Mouse (Mus musculus): Measurements from ENCODE around the gene Nedd4. TPM values are rescaled to one million over a fixed set of nuclear protein-coding genes. Genes with fewer than 3 reads are reported as not detected.

Gene Nedd4
- polyA plus RNA-seq, 1 experiment from 2014 or later, result 731 TPM

- Histone ChIP-seq H3K27me3 (no peaks in the 10 kb centered on the region), H3K9me3 (no peaks in the 10 kb centered on the region), H3K4me3 (replicated peaks) (no peak overlapping the region), H3K27ac (no peak overlapping the region), H3K4me1 (peaks cover 16% of the 10 kb centered on the region), H3K9ac (no peak overlapping the region), H3K4me2 (no peak overlapping the region), H3K36me3 (replicated peaks) (no peaks in the 10 kb centered on the region)
- 83% methylated on average over 5 of the region's 5 CpGs for WGBS
- no peak for ATAC-seq (ENCODE audit: low FRiP score)
Measured at GRCm38 (mm10) chr9:72757143-72757542, 95.0 kb downstream of the Nedd4 start.

GRCm38 (mm10) chr9:72758705-72759131, 96.6 kb downstream of the Nedd4 start:
- H3K4me1 ChIP-seq, result peaks cover 15% of the 10 kb centered on the region
- no peak overlapping the region for H3K4me2 ChIP-seq
- H3K9ac ChIP-seq, result no peak overlapping the region
- 74% methylated on average over 8 of the region's 8 CpGs for WGBS
- H3K27ac ChIP-seq, result no peak overlapping the region
- H3K36me3 ChIP-seq (replicated peaks), result no peaks in the 10 kb centered on the region
- no peak overlapping the region for H3K4me3 ChIP-seq (replicated peaks)
- ATAC-seq (ENCODE audit: low FRiP score), result no peak
- H3K27me3 ChIP-seq, result no peaks in the 10 kb centered on the region
- no peaks in the 10 kb centered on the region for H3K9me3 ChIP-seq

- no peak overlapping the region for H3K4me2 ChIP-seq
- no peaks in the 10 kb centered on the region for H3K9me3 ChIP-seq
- peak overlapping the region; percentile 57 for H3K27ac ChIP-seq
- WGBS, result 14% methylated on average over 3 of the region's 3 CpGs
- ATAC-seq (ENCODE audit: low FRiP score), result peak; percentile 59; the same call in 1 of the 2 replicates
- no peaks in the 10 kb centered on the region for H3K27me3 ChIP-seq
- H3K4me3 ChIP-seq (replicated peaks), result no peak overlapping the region
- no peaks in the 10 kb centered on the region for H3K36me3 ChIP-seq (replicated peaks)
- no peak overlapping the region for H3K9ac ChIP-seq
- H3K4me1 ChIP-seq, result peaks cover 21% of the 10 kb centered on the region
Measured at GRCm38 (mm10) chr9:72763050-72763718, 101.0 kb downstream of the Nedd4 start.

DNA sequence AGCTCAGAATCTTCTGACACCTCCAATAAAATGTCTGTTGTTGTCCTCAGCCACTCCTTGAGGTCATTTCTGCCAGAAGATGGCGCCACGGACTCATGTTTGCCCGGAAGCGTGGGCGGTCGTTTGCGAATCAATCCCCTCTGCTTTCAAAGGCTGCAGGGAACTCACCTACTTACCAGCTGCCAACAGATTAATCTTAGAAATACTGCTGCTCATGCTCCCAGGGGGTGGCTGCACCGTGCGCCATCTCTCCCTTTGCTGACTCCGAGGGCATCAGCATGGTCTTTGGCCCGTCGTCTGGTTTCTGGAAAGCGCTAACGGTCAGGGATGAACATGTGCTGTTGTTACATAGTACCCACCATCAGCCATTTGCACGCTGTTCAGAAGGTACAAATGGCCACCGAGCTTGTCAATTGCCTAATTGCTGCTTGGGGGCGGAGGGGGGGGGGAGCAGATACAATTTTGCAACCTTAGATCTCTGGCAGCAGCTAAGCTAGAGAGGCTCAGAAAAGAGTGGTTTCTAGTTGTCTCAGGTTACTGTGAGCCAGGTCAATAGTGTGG, 104.7 kb downstream of the Nedd4 start:
- peaks cover 21% of the 10 kb centered on the region for H3K4me1 ChIP-seq
- no peaks in the 10 kb centered on the region for H3K36me3 ChIP-seq (replicated peaks)
- H3K27ac ChIP-seq, result no peak overlapping the region
- ATAC-seq (ENCODE audit: low FRiP score), result peak; percentile 64
- H3K27me3 ChIP-seq, result no peaks in the 10 kb centered on the region
- no peaks in the 10 kb centered on the region for H3K9me3 ChIP-seq
- WGBS, result under 1% methylated on average over 17 of the region's 17 CpGs
- H3K4me3 ChIP-seq (replicated peaks), result peak overlapping the region; percentile 28
- peak overlapping the region; percentile 55 for H3K4me2 ChIP-seq
- H3K9ac ChIP-seq, result peak overlapping the region; percentile 44; the same call in 1 of the 2 replicates

GRCm38 (mm10) chr9:72775022-72775421, 112.9 kb downstream of the Nedd4 start:
- no peaks in the 10 kb centered on the region for H3K27me3 ChIP-seq
- no peak overlapping the region for H3K4me2 ChIP-seq
- H3K9ac ChIP-seq, result no peak overlapping the region
- H3K36me3 ChIP-seq (replicated peaks), result no peaks in the 10 kb centered on the region
- ATAC-seq (ENCODE audit: low FRiP score), result no peak
- H3K9me3 ChIP-seq, result no peaks in the 10 kb centered on the region
- no peak overlapping the region for H3K27ac ChIP-seq
- 88% methylated on average over 4 of the region's 4 CpGs for WGBS
- no peak overlapping the region for H3K4me3 ChIP-seq (replicated peaks)
- peaks cover 5% of the 10 kb centered on the region for H3K4me1 ChIP-seq

- H3K27ac ChIP-seq, result no peak overlapping the region
- WGBS, result 66% methylated on average over 11 of the region's 11 CpGs
Measured at GRCm38 (mm10) chr9:72779004-72779403, 116.9 kb downstream of the Nedd4 start.

GRCm38 (mm10) chr9:72779733-72780132, 117.6 kb downstream of the Nedd4 start:
- Histone ChIP-seq H3K9me3 (no peaks in the 10 kb centered on the region), H3K4me2 (no peak overlapping the region), H3K27ac (no peak overlapping the region), H3K9ac (no peak overlapping the region), H3K27me3 (peaks cover 5% of the 10 kb centered on the region), H3K4me1 (peaks cover 7% of the 10 kb centered on the region), H3K4me3 (replicated peaks) (no peak overlapping the region), H3K36me3 (replicated peaks) (no peaks in the 10 kb centered on the region)
- ATAC-seq (ENCODE audit: low FRiP score), result no peak
- 10% methylated on average over 4 of the region's 4 CpGs for WGBS

More at GRCm38 (mm10) chr9:72779004-72779403, 116.9 kb downstream of the Nedd4 start:
- H3K9me3 ChIP-seq, result no peaks in the 10 kb centered on the region
- peaks cover 5% of the 10 kb centered on the region for H3K27me3 ChIP-seq
- no peak overlapping the region for H3K9ac ChIP-seq
- peaks cover 7% of the 10 kb centered on the region for H3K4me1 ChIP-seq
- H3K36me3 ChIP-seq (replicated peaks), result no peaks in the 10 kb centered on the region
- no peak for ATAC-seq (ENCODE audit: low FRiP score)
- H3K4me2 ChIP-seq, result no peak overlapping the region
- no peak overlapping the region for H3K4me3 ChIP-seq (replicated peaks)

GRCm38 (mm10) chr9:72780694-72781093, 118.5 kb downstream of the Nedd4 start:
- no peak for ATAC-seq (ENCODE audit: low FRiP score)
- Histone ChIP-seq H3K9me3 (no peaks in the 10 kb centered on the region), H3K27ac (no peak overlapping the region), H3K4me2 (no peak overlapping the region), H3K4me1 (peaks cover 7% of the 10 kb centered on the region), H3K36me3 (replicated peaks) (no peaks in the 10 kb centered on the region), H3K27me3 (peaks cover 5% of the 10 kb centered on the region), H3K9ac (no peak overlapping the region), H3K4me3 (replicated peaks) (no peak overlapping the region)
- WGBS, result 57% methylated on average over 5 of the region's 5 CpGs

- Histone ChIP-seq H3K27ac (no peak overlapping the region), H3K27me3 (peaks cover 5% of the 10 kb centered on the region), H3K4me3 (replicated peaks) (no peak overlapping the region), H3K4me1 (peaks cover 7% of the 10 kb centered on the region), H3K36me3 (replicated peaks) (no peaks in the 10 kb centered on the region), H3K4me2 (no peak overlapping the region), H3K9me3 (no peaks in the 10 kb centered on the region), H3K9ac (no peak overlapping the region)
- 62% methylated on average over 4 of the region's 4 CpGs for WGBS
- no peak for ATAC-seq (ENCODE audit: low FRiP score)
Measured at GRCm38 (mm10) chr9:72781466-72781865, 119.3 kb downstream of the Nedd4 start.

GRCm38 (mm10) chr9:72782121-72782520, 120.0 kb downstream of the Nedd4 start:
- no peak overlapping the region for H3K27ac ChIP-seq

DNA sequence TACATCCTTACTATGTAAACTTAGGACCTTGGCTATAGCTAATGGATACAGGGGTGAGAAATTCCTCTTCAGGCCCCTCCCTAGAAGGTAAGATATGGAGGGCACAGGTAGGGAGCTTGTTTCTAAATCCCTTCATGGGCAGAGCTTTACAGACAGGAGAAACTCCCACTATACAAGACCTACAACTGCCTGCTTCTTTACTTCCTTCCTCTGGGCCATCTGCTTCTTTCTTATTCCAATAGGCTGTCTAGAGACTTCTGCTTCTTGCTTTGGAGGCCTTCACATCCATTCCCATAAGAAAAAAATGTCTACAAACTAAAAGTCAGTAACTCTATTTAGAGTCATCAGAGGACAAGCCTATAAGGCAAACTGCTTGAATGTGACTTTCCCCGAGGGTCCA, 125.6 kb downstream of the Nedd4 start:
- 83% methylated on average over 1 of the region's 1 CpGs for WGBS
- no peaks in the 10 kb centered on the region for H3K36me3 ChIP-seq (replicated peaks)
- no peaks in the 10 kb centered on the region for H3K27me3 ChIP-seq
- no peak overlapping the region for H3K4me2 ChIP-seq
- H3K4me3 ChIP-seq (replicated peaks), result no peak overlapping the region
- no peak for ATAC-seq (ENCODE audit: low FRiP score)
- H3K9me3 ChIP-seq, result no peaks in the 10 kb centered on the region
- H3K9ac ChIP-seq, result no peak overlapping the region
- no peak overlapping the region for H3K27ac ChIP-seq
- H3K4me1 ChIP-seq, result 0 out of 2 replicates have a peak, but pooled peaks cover 6% of the 10 kb centered on the region

More at GRCm38 (mm10) chr9:72782121-72782520, 120.0 kb downstream of the Nedd4 start:
- no peak for ATAC-seq (ENCODE audit: low FRiP score)
- H3K9me3 ChIP-seq, result no peaks in the 10 kb centered on the region
- H3K36me3 ChIP-seq (replicated peaks), result no peaks in the 10 kb centered on the region
- H3K4me2 ChIP-seq, result no peak overlapping the region
- 63% methylated on average over 8 of the region's 8 CpGs for WGBS
- peaks cover 7% of the 10 kb centered on the region for H3K4me1 ChIP-seq
- H3K4me3 ChIP-seq (replicated peaks), result no peak overlapping the region
- H3K27me3 ChIP-seq, result peaks cover 5% of the 10 kb centered on the region
- no peak overlapping the region for H3K9ac ChIP-seq

DNA sequence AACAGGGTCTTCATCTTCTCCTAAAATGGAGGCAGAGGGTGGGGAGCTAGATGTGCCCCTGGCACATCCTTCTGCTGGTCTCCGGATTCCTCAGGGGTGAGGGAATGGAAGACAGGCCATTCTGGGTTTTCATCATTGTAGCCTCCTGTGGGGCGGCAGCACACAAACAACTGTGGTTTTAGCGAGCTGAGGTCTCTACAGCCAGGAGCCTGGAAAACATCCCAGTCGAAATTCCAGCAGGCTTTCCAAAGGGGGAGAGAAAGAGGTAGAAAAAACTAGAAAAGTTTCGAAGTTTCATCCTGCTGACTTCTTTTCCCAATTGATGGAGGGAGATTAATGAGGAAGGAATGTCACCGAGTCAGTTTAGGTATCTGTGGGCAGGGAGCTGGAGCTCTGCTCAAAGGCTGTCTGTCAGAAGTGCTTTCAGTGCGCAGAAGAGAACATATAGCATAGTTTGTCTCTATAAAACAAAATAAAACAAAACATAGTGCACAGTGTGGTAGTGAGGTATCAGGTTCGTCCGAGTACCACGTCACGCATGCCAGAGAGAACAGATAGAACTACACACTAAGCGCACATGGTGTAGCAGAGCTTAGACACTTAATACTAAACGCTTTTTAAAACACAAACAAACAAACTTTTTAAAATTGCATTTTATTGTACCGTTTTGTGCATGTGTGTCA, 128.5 kb downstream of the Nedd4 start:
- H3K4me1 ChIP-seq, result 0 out of 2 replicates have a peak, but pooled peaks cover 6% of the 10 kb centered on the region
- no peaks in the 10 kb centered on the region for H3K36me3 ChIP-seq (replicated peaks)
- H3K9ac ChIP-seq, result no peak overlapping the region
- ATAC-seq (ENCODE audit: low FRiP score), result no peak
- no peak overlapping the region for H3K27ac ChIP-seq
- H3K27me3 ChIP-seq, result no peaks in the 10 kb centered on the region
- 52% methylated on average over 14 of the region's 14 CpGs for WGBS
- H3K9me3 ChIP-seq, result no peaks in the 10 kb centered on the region
- H3K4me3 ChIP-seq (replicated peaks), result no peak overlapping the region
- H3K4me2 ChIP-seq, result no peak overlapping the region
